Mouse (Mus musculus) granulocyte monocyte progenitor cell, adult 5-6 weeks (primary cell): ENCODE results near the gene Diaph2. TPM values are rescaled to one million over a fixed set of nuclear protein-coding genes. Genes with fewer than 3 reads are reported as not detected.

Experiments used
- ATAC-seq: replicated peaks from 2 replicates; pipeline ENCODE4 v1.8.0; 2016; ENCODE audit warnings: mild to moderate bottlenecking, moderate TSS enrichment, inconsistent platforms; ENCODE audit not compliant: poor library complexity, severe bottlenecking
- total RNA-seq, 2 experiments: library from RNA; stranded (forward) in 1 of 2; stranded (reverse) in 1 of 2; fragments of 200-712, 200-1000 nt in 1 of 2; fragments of >200 nt in 1 of 2; fragmentation: Nextera tagmentation in 1 of 2; gene quantifications; 2 replicates each; pipeline ENCODE4 v1.2.3; 2014 to 2017

Diaph2 gene
- 33.7 and 34.0 TPM in 2 replicates for total RNA-seq (2014; fragmentation: Nextera tagmentation)
- 10.9 and 17.8 TPM in 2 replicates for total RNA-seq (2017)

DNA sequence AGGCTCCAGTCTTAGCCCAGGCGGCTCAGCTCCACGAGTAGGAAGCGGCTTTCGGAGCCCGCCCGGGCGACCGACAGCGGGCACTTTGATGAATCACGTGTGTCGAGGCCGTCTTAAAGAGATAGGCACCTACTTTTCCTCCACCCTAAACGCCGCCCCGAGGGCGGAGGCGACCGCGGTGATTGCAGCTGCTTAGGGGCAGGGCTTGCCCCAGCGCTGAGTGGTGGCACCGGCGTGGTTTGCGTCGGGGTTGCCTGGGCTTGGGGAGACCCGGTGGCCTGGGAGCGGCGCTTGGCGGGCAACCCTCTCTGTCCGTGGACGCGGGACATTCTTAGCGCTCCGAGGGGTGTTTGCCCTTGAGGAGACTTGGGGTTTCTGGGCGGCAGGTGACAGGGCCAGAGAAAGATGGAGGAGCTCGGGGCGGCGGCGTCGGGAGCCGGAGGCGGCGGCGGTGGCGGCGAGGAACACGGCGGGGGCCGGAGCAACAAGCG lies at the start of gene Diaph2:
Gene Diaph2, plus strand, starts transcription at position 172 of the 491 bp plus-strand sequence.
- ATAC-seq = peak; percentile 88

DNA sequence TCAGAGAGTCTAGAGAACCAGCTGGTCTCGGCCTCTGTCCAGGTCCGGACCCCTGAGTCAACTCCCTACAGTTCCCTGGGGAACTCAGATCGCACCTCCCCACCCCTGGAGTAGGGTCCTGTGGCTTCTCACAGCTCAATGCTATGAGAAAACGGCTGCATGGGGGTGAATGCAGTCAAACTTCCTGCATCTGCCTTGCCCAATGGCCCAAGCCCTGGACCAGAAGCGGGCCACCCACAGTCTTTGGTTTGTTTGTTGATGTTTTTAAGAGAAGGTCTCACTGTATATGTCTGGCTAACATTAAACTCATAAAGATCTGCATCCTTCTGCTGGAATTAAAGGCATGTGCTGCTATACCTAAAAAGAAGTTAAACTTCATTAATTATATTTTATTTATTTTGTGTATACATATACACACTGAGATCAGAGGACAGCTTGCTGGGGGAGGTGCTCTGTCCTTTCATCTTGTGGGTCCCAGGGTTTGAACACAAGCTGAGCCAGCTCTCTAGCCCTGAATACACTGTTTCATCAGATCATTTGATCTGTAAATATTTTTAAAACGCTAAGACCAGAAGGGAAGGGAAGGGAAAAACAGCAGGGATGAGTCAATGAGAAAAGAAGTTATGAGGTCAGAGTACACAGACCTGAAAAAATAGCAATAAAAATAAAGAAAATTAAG lies 47.8 kb upstream of the Diaph2 start:
- no peak for ATAC-seq

DNA sequence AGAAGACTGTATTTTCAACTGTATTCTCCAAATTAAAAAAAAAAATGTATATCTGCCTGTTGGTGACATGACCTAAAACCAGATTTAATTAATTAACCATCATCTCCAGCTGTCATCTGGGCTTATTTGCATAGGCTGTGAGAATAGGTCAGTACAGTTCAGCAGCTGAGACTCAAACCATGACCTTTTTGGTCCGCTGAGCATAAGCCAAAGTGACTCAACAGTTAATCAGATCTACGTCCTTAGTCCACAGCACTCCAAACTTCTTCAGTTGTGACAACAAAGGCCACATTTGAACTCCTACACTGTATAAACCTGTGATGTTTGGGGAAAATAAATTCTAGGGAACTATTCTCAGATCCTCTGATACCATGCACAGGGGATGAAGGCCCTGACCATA lies 39.9 kb upstream of the Diaph2 start:
- no peak for ATAC-seq

DNA sequence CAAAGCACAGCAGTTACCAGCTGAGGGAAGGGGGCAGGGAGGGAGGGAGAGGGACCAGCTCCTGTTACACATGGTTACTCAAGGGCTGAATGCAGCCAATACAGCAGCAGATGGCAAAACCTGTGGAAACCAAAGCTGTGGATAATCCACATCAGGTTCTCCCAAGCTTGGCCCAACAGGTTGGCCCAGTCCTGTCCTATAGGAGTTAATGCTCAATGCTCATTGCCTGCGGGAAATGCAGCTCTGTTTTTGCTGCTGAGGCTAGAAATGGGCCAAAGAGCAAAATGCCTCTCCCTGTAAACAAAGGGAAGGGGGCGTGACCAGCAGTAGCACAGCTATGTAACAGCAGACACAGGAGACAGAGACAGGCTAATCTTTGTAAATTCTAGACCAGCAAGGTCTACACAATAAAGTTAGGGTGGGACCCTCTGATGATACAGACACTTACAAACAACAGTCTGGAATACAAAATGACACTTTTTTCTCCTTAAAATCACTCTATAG lies 20.8 kb upstream of the Diaph2 start:
- no peak for ATAC-seq

DNA sequence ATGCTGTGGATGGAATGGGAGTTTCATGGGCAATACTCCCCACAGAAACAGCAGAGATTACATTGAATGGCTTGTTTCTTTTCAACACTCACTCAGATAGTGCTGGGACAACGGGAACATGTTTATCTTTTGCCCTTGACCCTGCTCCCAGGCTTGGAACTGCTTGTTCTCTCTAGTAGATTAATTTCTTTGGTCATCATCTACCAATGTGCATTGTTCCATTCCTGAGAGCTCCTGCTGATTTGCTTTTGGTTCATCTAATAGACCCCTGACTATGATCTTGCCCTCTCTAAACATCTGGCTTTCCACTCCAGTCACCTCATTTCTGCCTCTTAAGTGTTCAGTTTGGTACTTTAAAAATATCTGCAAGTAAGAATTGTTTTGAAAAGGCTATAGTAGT lies 13.0 kb upstream of the Diaph2 start:
- ATAC-seq = no peak

DNA sequence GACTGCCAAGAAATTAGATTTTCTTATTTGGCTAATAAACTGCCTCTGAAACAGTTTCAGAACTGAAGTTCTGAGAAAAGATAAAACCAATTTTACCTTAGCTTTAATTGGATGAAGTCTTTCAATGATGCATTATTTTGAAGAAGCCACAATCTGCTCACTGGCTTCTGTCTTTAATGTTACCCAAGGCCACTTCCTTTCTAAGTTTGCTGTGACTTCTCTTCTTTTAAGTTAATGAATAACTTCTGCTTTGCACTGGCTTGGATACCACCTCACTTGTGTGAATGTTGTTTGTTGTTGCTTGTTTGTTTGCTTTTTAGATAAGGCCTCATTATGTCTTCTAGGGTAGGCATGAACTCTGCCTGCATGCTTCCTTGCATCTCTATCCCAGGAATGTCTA lies 10.3 kb upstream of the Diaph2 start:
- ATAC-seq = peak; percentile 74

DNA sequence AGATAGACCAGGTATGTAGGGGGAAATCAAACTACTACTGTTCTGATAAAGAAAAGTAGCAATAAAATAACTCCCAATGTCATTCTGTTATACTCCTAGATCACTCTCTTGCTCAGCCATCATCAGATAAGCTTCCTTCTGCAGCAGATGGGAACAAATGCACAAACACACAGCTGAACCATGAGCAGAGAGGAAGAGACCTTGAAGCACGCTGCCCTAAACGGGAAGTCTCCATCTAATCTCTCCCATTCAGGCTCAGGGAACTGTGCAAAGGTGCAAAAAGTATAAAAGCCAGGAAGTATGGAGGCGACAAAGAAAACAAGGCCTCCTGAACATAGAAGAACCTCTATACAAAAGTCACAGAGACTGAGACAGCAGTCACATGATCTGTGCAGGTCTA lies 6.6 kb upstream of the Diaph2 start:
- ATAC-seq = peak; percentile 44

DNA sequence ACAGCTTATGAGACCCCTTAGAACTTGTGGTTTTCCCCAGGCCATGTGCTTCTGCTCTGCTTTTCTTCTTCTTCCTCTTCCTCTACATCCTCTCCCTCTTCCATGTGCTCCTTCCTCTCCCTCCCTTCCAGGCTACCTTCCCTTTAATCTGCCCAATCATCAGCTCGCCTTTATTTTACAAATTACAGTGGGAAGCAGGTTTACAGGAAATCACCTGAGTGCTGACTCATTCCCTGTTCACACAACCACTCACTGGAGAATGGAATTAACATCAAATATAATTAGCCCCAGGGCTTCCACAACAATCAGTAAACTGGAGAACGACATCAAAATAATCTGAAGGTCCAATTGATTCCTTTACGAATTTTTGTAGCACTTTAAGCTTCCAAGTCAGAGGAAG lies 3.6 kb upstream of the Diaph2 start:
- ATAC-seq = no peak

DNA sequence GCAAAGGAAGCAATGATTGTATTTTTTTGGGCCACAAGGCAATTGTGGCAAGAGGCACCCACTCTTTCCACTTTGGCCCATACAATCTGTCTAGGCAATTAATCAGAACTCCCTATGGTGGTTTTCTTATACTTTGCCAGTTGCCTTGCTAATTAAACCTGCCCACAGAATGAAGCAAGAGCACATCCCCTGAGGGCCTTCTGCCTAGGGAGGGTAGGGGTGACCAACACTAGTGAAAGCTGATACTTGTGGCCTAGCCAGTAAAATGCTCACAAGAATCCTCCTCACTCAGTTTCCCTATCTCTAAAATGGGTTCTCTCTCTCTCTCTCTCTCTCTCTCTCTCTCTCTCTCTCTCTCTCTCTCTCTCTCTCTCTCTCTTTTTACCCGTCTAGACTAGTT lies 440 bp upstream of the Diaph2 start:
- peak; percentile 21 for ATAC-seq

DNA sequence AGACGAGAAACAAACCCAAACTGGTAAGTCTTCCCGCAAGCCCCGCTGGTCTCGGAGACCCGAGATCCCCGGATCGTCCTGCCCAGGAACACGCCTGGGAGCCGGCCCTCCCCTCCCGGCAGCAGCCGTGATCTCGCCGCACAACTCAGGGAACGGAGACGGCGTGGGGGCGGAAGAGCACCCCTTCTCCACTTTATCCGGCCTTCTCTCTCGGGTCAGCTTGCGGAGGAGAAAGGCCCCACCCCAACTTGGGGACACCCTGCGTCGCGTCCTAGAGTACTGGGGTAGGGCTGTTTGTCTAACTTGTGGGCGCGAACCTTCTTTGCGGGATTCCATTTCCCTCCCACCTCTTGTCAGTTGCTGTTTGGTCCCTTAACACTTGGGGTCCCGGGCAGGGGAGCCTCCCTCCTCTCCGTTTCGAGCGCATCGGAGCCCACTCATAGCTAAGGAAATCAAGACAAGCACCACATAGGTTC lies 590 bp downstream of the Diaph2 start:
- ATAC-seq = no peak; the same call in 1 of the 2 replicates

DNA sequence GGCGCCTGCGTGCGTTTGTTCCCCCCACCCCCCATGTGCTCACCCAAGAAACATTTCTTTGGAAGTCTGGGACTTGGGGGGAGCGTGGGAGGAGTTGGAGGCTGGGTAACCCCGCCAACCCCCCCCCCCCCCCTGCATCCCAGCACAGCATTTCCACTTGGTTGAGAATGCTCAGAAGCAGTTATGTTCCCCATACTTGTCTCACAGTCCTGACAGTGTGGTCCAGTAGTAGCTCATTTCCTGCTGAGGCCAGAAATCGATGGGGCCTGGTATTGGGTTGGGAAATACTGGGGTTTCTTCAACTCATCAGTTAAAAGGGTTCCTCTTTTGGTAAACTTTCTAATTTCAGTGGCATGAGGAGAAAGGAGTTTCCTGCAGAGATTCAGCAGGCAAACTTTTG lies 1.1 kb downstream of the Diaph2 start:
- ATAC-seq = peak; percentile 78

DNA sequence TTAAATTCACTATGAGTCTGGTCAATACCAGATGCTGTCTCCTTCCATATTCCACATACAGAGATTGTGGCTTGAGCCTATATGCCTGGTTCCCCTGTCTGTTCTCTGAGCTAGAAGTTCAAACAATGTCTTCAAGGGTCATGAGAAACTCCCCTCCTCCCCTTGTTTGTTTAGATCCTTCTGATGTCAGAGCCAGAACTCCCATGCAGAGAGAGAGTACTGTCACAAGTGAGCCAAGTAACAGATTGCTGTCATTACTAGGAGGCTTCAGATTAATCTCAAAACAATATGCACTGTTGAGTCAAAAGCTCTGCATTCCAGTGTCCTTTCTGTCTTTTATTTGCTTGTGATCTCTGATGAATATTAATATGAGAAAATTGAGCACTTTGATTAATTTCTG lies 7.1 kb downstream of the Diaph2 start:
- no peak for ATAC-seq

DNA sequence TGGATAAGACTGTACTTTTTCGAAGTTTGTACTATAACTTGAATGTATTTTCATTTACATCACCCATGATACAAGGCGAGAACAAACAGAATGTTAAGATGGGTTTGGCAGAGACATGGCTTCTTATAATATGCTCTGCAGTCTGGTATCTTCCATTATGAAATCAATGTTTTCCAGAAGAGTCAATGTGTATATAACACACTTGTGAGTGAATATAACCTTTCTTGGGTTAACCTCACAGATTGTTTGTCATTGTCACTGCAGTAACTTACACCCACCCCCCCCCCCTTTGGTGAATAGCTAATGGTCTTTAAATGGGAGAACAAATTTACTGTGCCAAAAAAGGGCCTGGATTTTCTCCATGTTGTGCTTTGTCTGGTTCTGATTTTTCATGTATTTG lies 13.1 kb downstream of the Diaph2 start:
- no peak for ATAC-seq

DNA sequence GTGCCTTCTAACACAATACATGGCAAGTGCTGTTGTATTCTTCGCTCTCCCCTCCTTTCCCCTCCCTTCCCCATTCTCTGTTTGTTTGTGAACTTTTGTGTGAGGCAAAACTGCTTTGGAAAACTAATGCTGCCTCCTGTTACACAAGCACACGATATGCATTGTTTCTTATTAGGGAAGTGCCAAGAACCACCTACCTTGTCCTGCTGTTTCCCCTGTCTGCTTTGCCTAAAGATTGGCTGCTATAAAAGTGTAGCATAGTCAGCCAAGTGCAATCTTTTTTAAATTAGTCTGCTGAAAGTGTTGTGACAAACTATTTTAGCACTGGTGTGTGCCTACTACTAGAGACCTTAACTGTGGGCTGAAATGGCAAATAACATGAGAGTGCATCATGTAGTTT lies 15.8 kb downstream of the Diaph2 start:
- ATAC-seq = peak; percentile 46

DNA sequence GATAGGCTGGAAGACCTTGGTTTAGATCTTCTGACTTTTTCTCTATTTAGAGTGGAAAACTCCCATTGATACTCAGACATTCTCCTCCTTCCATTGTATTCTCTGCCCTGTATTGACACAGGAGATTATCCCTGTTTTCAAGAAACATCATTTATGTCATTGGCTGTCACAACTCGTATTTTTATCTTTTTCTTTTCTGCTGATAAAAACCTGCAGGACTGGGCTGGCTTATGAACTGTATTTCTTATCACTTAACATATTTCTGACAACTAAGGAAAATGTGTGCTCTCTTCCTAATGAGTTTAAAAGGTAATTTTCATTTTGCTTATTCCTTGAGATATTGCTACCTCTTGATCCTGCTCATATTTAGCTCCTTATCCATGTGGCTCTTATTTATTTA lies 17.3 kb downstream of the Diaph2 start:
- no peak for ATAC-seq

DNA sequence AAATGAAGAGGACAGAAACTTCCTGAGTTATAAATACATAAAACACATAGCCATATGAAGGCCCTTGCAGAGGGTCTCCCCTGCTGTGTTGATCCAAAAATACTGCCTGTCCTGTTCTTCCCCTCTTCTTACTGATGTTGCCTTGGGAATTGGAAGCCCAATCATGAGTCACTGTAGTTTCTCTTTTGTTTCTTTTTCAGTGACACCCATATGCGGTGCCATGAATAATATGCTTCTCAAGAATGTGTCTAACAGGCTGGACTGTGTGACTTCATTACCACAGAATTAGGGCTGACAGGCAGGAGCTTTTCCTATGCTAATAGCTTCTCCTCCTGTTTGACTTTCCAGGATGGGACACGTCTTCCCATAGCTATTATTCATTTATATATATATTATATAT lies 21.1 kb downstream of the Diaph2 start:
- no peak for ATAC-seq

DNA sequence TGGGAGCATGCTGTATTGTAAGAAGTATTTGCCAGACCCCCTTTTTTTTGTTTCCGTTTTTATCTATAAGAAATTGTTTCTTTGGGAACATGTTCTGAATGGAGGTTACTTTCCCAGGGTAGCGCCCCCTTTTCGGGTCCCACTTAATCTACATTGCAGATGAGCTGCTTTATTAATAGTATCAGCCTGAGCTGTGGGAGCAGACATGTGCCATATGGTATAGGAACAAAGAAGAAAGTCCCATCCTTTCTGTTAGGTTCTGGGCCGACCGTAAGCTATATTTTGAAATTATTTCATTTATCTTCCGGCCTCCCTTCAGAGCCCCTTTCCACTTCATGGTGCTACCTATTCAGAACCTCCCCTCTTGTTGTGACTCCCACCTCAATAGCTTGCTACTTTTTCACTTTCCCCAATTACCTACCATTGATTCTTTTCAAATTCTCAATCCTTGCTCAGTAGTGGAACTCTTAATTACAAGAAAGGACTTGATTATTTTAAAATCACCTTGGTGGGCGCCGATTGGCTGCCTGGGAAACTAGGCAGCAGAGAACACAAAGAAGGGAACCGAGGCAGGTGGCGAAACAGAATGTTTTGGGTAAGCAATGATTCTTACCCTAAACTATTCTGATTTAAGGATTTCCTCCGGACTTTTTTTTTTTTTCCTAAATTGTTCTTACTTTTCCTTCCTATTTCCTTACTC lies 24.2 kb downstream of the Diaph2 start:
- no peak for ATAC-seq

DNA sequence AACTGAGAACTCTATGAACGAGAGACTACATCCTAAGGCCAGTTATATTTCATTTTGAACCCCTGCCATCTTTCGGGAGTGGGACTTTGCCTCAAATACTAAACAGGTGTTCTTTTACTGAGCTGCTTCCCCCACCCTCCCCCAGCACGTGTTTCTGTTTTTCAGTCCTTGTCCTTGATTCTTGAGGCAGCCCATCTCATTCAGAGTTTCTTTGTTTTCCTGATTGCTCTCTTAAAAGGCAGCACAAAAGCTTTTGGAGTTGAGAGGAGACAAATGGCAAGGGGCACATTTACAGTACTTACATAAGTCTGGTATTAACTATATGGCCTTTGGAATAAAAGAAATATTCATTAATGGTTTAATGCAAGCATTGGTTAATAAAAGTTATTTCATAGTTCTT lies 24.9 kb downstream of the Diaph2 start:
- no peak for ATAC-seq

DNA sequence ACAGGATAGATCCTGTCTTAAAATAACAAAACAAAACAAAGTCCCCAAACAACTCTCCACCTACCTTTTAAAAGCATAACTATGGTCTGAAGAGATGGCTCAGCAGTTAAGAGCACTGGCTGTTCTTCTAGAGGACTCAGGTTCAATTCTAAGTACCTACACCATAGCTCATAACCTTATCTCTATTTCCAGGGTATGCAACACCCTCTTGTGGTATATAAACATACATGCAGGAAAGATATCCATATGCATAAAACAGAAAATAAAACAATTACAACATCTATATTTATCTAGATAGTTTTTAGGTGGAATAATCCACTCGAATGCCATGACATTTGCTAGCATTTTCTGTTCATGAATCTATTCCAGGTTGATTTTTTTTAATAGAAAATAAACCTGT lies 27.2 kb downstream of the Diaph2 start:
- ATAC-seq = no peak

DNA sequence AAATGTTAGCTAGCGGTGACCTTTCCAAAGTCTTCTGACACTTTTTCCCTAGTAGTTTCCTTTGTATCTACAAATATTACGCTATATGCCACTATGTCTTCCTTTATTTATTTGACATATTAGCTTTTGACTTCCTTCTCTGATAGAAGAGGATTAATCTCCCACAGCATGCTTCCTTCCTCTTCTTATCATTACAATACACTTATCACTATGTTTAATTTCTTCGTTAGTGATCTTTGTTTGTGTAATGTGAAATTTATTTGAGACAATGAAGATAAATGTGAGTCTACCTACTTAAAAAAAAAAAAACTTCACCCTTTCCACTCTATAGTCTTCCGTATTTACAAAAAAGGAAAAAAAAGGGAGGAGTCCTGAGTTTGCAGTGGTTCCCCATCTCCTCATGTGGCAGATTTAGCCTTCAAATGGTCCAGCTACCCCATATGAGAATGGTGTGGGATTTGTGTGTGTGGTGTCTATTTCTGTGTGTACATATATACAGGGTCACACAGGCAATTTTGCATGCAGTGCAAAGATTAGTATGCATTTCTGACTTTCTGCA lies 27.9 kb downstream of the Diaph2 start:
- ATAC-seq = peak; percentile 33; the same call in 1 of the 2 replicates

DNA sequence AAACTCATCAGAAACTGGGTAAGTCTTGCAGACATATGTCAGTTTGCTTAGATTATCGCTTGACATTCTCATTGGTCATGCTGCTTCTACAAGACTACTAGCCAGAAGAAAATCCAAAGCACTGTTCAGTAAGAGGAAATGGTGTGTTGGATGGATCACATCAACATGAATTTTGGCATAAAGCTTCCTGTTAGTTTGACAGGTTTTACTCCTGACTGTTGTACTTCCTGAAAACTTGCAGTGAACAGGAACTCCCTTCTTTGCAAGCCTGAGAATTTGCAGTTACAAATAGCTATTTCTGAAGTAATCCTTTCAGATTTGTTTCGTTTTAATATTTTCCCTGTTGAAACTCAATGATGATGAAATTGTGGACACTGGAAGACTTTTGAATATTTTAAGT lies 32.3 kb downstream of the Diaph2 start:
- peak; percentile 88 for ATAC-seq
